Mouse (Mus musculus) neural tube, embryonic 11.5 days (tissue): ENCODE measurements around the gene Galk1. TPM values are rescaled to one million over a fixed set of nuclear protein-coding genes. Genes with fewer than 3 reads are reported as not detected.

ENCODE experiments used
- ATAC-seq: fragments of 200-750 bp; cut with Nextera tagmentation; 2 replicates; pipeline ENCODE4 v1.8.0; 2017; ENCODE audit warnings: moderate number of reproducible peaks, mild to moderate bottlenecking, moderate TSS enrichment, moderate library complexity; ENCODE audit not compliant: insufficient read depth, low FRiP score, low TSS enrichment
- DNase-seq: peaks from one replicate; pipeline ENCODE4 v3.0.0-alpha.2; 2015; ENCODE audit warnings: low spot score
- H3K27ac ChIP-seq: fragments of 300-500 bp; sonication (generic); 2 replicates; pipeline ENCODE4 v1.5.1; 2014; ENCODE audit warnings: low read depth, mild to moderate bottlenecking, low read length
- H3K27me3 ChIP-seq: fragments of 300-500 bp; sonication (generic); 2 replicates; pipeline ENCODE4 v1.6.1; 2014; ENCODE audit warnings: mild to moderate bottlenecking, low read length, mixed read lengths; ENCODE audit not compliant: control insufficient read depth, insufficient read depth
- H3K36me3 ChIP-seq: fragments of 300-500 bp; sonication (generic); 2 replicates; pipeline ENCODE4 v1.6.1; 2014; ENCODE audit warnings: mild to moderate bottlenecking, low read length, moderate library complexity, mixed read lengths; ENCODE audit not compliant: control insufficient read depth, insufficient read depth
- H3K4me1 ChIP-seq: fragments of 300-500 bp; sonication (generic); 2 replicates; pipeline ENCODE4 v1.6.1; 2014; ENCODE audit warnings: low read length, mixed read lengths; ENCODE audit not compliant: control insufficient read depth, insufficient read depth
- H3K4me2 ChIP-seq: fragments of 300-500 bp; sonication (generic); 2 replicates; pipeline ENCODE4 v1.6.1; 2014; ENCODE audit warnings: low read depth, mild to moderate bottlenecking, moderate library complexity
- H3K4me3 ChIP-seq: fragments of 300-500 bp; sonication (generic); 2 replicates; pipeline ENCODE4 v1.5.1; 2014; ENCODE audit warnings: low read depth, low read length
- H3K9ac ChIP-seq: fragments of 300-500 bp; sonication (generic); 2 replicates; pipeline ENCODE4 v1.6.1; 2014; ENCODE audit warnings: mild to moderate bottlenecking, low read length
- H3K9me3 ChIP-seq: fragments of 300-500 bp; sonication (generic); 2 replicates; pipeline ENCODE4 v1.6.1; 2016; ENCODE audit warnings: low read length; ENCODE audit not compliant: control insufficient read depth
- WGBS: fragments of 180-500 bp; shearing (Covaris S2); extraction: QIAGEN DNeasy Blood & Tissue Kit; methylation state at CpG from one replicate; pipeline ENCODE4 v1.1.7; 2014; 5-methylcytosine and 5-hydroxymethylcytosine counted together
- polyA plus RNA-seq: library from polyadenylated mRNA; unstranded; fragments of >200 nt; fragmentation: Nextera tagmentation; extraction: Ambion mirVana; gene quantifications from 2 replicates; pipeline ENCODE4 v1.2.1, GENCODE M21; 2014

Galk1 gene
- polyA plus RNA-seq, 1 experiment from 2014 or later = 122 TPM

DNA sequence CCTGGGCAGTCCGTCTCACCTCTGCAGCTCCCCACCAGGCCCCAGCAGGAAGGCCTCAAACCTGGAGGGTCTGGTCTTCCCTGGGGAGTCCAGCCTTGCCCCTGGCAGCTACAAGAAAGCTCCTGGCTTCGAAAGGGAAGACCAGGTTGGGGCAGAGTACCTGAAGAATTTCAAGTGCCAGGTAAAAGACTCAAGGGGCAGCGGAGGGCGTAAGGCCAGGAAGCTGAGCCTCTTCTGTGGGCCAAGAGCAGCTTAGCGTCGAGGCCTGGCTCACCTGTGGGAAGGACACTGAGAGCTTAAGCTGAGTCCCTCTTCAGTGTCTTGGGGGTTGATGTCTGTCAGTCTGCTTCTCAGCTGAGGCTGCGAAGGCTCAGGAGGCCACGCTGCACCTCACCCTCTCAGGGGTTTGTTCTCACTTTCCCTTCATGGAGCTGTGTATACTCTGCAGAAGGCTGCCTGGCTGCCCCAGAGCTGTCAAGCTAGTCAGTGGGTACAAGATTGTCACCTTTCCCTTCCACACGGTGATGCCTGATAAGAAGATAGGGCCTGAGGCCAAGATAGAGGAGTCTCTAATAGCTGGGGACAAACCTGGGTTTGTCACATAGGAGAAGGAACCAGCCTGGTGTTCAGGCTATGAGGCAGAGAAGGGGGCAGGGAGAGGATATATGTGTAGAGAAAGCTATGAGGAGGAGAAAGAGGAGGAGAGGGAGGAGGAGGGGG, 41.2 kb upstream of the Galk1 start:
- 95% methylated on average over 9 of the region's 9 CpGs for WGBS
- ATAC-seq = no peak
- H3K36me3 ChIP-seq = peaks cover 69% of the 10 kb centered on the region

DNA sequence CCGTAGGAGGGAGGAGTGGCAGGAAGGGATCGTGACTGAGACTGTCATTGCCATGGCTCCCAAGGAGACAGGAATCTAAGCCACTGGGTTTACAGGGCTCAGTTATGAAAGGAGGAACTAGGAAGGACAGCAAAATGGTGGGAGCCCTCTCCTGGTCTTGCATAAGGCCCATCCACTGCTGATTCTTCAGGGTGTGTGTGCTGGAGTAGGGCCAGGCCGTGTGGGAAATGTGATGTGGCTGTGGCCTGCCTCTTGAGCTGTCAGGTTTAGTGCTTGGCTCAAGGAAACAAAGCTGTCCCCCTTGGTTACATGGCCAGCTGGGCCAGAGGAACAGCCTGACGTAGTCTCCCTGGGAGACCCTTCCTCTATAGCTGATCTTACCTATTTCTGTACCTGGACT, 37.7 kb upstream of the Galk1 start:
- H3K4me1 ChIP-seq = no peaks in the 10 kb centered on the region
- no peak overlapping the region for H3K9ac ChIP-seq
- no peaks in the 10 kb centered on the region for H3K27me3 ChIP-seq
- H3K9me3 ChIP-seq = peaks cover 3% of the 10 kb centered on the region; the same call in 1 of the 2 replicates
- ATAC-seq (no peak), DNase-seq (no peak)
- H3K4me2 ChIP-seq = no peak overlapping the region
- H3K27ac ChIP-seq = no peak overlapping the region
- 86% methylated on average over 4 of the region's 4 CpGs for WGBS
- no peak overlapping the region for H3K4me3 ChIP-seq
- peaks cover 51% of the 10 kb centered on the region for H3K36me3 ChIP-seq

More for the DNA sequence above, 41.2 kb upstream of the Galk1 start:
- Histone ChIP-seq H3K4me1 (no peaks in the 10 kb centered on the region), H3K27me3 (no peaks in the 10 kb centered on the region), H3K27ac (no peak overlapping the region), H3K9ac (no peak overlapping the region), H3K4me3 (no peak overlapping the region), H3K4me2 (no peak overlapping the region), H3K9me3 (peaks cover 3% of the 10 kb centered on the region; the same call in 1 of the 2 replicates)
- DNase-seq = no peak

DNA sequence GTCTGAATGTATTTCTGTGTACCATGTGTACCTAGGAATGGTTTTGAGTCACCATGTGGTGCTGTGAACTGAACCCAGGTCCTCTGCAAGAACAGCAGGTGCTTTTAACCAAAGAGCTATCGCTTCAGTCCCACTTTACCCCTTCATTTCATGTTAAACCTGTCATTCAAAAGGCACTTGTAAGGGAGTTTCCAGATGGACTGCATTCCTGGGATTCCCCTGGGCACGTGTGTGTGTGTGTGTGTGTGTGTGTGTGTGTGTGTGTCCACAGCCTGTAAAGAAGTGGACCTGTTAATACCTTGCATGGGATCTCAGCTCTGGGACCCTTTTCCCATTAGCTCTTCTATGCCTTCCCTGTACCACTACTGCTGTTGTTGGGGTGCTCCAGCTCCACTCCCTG, 37.1 kb upstream of the Galk1 start:
- 84% methylated on average over 2 of the region's 2 CpGs for WGBS
- DNase-seq = no peak
- Histone ChIP-seq H3K4me2 (no peak overlapping the region), H3K36me3 (peaks cover 45% of the 10 kb centered on the region), H3K27me3 (no peaks in the 10 kb centered on the region), H3K9ac (no peak overlapping the region), H3K9me3 (peaks cover 3% of the 10 kb centered on the region; the same call in 1 of the 2 replicates), H3K27ac (no peak overlapping the region), H3K4me1 (no peaks in the 10 kb centered on the region), H3K4me3 (no peak overlapping the region)
- no peak for ATAC-seq

DNA sequence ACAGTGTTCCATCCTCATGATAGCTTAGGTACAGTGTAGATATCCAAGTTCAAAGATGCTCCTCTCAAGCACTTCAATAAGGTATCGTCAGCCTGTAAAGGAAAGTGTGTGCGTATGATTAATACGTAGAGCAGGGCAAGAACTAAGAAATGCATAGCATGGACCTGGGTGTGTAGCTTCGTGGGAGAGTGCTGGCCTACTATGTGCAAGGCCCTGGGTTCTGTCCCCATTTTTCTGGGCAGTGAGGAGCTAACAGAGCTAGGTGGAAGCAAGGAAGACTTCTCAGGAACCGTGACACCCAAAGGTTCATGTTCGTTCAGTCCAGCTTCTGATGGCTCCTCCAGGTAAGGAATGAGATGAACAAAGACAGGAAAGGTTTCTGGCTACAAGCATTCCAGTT, 32.7 kb upstream of the Galk1 start:
- Histone ChIP-seq H3K27me3 (no peaks in the 10 kb centered on the region), H3K9ac (no peak overlapping the region), H3K9me3 (peaks cover 3% of the 10 kb centered on the region; the same call in 1 of the 2 replicates), H3K4me1 (no peaks in the 10 kb centered on the region), H3K4me3 (no peak overlapping the region), H3K36me3 (peaks cover 24% of the 10 kb centered on the region), H3K27ac (no peak overlapping the region), H3K4me2 (no peak overlapping the region)
- ATAC-seq = no peak
- WGBS = 94% methylated on average over 6 of the region's 6 CpGs
- DNase-seq = no peak

DNA sequence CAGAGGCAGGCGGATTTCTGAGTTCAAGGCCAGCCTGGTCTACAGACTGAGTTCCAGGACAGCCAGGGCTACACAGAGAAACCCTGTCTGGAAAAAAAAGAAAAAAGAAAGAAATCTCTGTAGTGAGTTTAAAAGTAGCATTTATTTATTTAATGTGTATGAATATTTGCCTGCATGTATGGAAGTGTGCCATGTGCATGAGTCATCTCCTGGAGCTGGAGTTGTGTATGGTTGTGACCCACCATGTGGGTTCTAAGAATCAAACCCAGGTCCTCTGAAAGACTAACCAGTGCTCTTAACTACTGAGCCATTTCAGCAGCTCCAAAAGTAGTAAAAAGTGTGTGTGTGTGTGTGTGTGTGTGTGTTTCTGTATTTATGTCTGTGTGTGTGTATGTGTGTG, 30.8 kb upstream of the Galk1 start:
- ATAC-seq (no peak), DNase-seq (no peak)
- H3K27ac ChIP-seq = no peak overlapping the region
- no peak overlapping the region for H3K4me3 ChIP-seq
- WGBS = 88% methylated on average over 1 of the region's 1 CpGs
- H3K4me1 ChIP-seq = no peaks in the 10 kb centered on the region
- H3K4me2 ChIP-seq = no peak overlapping the region
- no peaks in the 10 kb centered on the region for H3K9me3 ChIP-seq
- H3K9ac ChIP-seq = no peak overlapping the region
- peaks cover 16% of the 10 kb centered on the region for H3K36me3 ChIP-seq
- no peaks in the 10 kb centered on the region for H3K27me3 ChIP-seq

DNA sequence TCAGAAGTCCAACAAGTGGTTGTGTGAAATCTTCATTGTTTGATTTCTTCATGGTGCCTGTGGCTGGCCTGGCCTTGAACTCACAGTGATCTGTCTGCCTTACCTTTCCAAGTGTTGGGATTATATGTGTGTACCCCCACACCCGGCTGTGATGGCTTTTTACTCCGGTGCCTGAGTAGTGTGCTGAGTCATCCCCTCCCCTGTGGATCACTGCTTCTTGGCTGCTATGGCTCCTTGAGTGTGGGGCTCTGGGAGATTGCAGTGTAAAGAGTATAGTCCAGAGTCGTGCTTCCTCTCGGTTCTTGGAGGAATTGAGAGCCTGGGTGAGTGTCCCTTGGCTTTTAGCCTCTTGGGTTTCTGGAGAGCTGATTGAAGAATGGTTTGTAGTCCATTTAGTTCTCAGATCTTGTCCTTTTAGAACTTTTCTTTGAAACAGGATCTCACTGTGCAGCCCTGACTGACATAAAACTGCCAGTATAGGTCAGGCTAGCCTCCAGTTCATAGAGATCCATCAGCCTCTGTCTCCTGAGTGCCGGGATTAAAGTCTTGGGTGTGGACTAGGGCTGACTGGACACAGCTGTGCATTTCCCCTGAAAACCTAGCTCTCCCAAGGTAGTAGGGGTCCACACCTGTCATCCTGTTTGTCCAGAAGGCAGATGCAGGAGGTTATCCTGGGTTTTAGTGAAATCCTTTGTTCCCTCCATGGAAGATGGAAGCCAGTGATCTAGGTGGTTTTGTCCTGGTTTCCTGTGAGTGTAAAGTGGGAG, 30.0 kb upstream of the Galk1 start:
- ATAC-seq (no peak), DNase-seq (no peak)
- Histone ChIP-seq H3K27ac (no peak overlapping the region), H3K9me3 (no peaks in the 10 kb centered on the region), H3K4me1 (no peaks in the 10 kb centered on the region), H3K36me3 (peaks cover 12% of the 10 kb centered on the region), H3K9ac (no peak overlapping the region), H3K4me3 (no peak overlapping the region), H3K27me3 (no peaks in the 10 kb centered on the region), H3K4me2 (no peak overlapping the region)
- 83% methylated on average over 5 of the region's 5 CpGs for WGBS

DNA sequence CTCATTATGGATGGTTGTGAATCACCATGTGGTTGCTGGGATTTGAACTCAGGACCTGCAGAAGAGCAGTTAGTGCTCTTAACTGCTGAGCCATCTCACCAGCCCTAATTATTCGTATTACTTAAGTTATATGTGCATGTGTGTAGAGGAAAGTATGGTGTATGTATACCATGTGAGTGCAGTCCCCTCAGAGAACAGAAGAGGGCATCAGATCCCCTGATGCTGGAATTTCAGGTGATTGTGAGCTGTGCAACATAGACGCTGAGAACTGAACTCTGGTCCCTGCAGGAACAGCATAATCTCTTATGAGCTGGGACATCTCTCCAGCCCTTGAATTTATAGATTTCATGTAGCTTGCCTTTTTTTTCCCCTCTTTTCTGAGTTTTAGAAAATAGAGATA, 29.3 kb upstream of the Galk1 start:
- WGBS = 100% methylated on average over 2 of the region's 2 CpGs
- Histone ChIP-seq H3K4me3 (no peak overlapping the region), H3K27me3 (no peaks in the 10 kb centered on the region), H3K9ac (no peak overlapping the region), H3K4me1 (no peaks in the 10 kb centered on the region), H3K4me2 (no peak overlapping the region), H3K36me3 (peaks cover 9% of the 10 kb centered on the region), H3K27ac (no peak overlapping the region), H3K9me3 (no peaks in the 10 kb centered on the region)
- ATAC-seq (no peak), DNase-seq (no peak)

DNA sequence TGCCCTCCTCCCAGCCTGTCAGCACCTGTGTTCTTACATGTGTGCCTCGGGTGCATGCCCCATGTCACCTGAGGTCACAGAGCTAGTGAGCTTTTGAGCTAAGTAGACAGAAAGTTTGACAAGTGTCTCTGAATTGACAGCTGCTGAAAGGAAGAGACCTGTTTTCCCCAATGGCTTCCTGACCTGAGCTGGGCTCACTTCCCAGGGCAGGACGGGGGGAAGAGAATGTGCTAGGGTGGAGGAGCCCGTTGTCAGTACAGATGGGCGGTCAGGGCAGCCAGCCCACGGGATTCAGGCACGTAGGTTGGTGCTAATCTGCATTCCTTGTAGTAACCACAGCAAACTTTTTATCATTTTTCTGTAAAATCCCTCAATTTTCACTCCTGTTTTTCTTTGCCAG, 28.1 kb upstream of the Galk1 start:
- DNase-seq (no peak), ATAC-seq (no peak)
- H3K27me3 ChIP-seq = no peaks in the 10 kb centered on the region
- H3K9ac ChIP-seq = no peak overlapping the region
- 96% methylated on average over 6 of the region's 6 CpGs for WGBS
- H3K36me3 ChIP-seq = peaks cover 9% of the 10 kb centered on the region
- no peaks in the 10 kb centered on the region for H3K9me3 ChIP-seq
- no peaks in the 10 kb centered on the region for H3K4me1 ChIP-seq
- no peak overlapping the region for H3K4me2 ChIP-seq
- H3K27ac ChIP-seq = no peak overlapping the region
- no peak overlapping the region for H3K4me3 ChIP-seq

DNA sequence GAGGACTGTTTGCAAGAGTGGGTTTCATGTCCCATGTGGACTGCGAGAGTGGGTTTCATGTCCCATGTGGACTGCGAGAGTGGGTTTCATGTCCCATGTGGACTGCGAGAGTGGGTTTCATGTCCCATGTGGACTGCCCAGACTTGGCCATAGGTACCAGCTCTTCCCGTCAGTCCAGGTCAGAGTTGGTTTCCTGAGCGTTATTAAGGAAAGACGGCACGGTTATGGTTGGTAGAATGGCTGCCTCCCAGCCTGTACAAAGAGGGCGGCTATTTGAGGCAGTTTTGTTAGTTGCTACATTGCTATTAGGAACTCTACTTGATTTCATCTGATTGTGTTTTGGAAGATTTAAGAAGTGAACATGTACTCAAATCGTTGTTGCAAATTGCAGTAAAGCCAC, 25.3 kb upstream of the Galk1 start:
- Histone ChIP-seq H3K27me3 (no peaks in the 10 kb centered on the region), H3K4me2 (no peak overlapping the region), H3K9me3 (no peaks in the 10 kb centered on the region), H3K27ac (no peak overlapping the region), H3K9ac (no peak overlapping the region), H3K4me1 (no peaks in the 10 kb centered on the region), H3K36me3 (peaks cover 9% of the 10 kb centered on the region), H3K4me3 (no peak overlapping the region)
- ATAC-seq (no peak), DNase-seq (no peak)
- 93% methylated on average over 9 of the region's 9 CpGs for WGBS
